Mouse (Mus musculus): Measurements from ENCODE around the gene Map3k14.
A peak's percentile ranks its signal among the peaks of the same experiment; 100 is the strongest.
"Not testable (repeated sequence)": the region's sequence is repeated elsewhere in the genome, so short reads cannot be mapped to it uniquely, and the experiment has no call there.

The Map3k14 gene

DNA sequence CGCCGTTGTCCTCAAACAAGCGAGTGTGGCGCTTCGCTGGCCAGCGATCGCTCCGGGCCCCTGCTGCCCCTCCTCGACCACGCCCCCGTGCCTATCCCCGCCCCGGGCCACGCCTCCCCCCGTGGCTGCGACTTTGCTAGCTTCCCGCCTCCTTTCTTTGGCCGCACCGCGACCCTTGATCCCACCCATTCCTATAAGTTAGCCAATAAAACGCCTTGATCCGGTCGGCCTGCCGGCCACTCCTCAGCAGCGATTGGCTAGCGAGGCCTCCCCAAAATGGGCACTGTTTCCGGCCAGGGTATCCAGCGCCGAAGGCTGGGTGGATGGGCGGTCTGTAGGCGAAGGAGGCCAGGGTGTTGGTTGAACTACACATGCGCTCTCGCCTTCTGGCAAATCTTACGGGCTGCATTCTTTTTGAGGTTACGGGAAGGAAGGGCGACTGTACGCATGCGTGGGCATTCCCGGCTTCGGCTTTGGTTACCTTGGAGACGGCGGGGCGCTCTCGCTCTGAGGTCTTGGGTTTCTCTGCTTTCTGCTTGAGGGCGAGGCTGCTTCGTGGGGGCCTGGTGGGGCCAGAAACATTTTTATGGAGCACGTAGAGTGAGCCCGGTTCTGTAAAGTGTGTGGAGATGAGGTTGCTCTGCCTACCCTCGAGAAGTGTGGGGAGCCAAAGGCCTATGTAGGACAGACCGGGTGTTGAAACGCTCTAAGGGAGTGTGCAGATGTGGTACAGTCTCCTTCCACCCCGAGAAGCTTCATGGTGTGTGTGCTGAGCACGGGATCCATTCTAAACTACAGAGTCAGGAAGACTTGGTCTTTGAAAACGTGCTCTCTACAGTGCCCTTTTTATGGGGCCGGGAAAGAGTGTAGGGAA is at the start of gene Map3k14:
TSS of gene Map3k14 (minus strand) at position 127 of the 874 bp plus-strand sequence.
- DNase-seq (ENCODE audit: low spot score) = peak; percentile 98

DNA sequence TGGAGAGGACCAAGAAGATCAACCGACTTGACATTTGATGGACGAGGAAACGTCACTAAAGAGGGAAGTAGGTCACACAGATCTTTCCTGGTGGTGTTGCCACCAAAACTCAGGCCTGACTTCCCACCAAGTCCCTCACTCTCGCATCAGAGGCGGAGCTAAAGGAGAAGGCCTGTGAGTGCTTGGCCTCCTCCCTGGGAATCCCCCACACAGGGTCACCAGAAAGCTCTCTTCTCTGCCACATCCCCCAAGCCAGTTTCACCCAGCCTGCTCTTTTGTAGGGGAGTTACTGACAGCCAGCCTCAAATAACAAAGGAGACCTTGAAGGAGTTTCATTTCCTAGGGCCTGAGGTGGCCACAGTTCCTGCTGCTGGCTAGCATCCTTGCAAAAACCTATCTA is 48.1 kb upstream of the Map3k14 start:
- DNase-seq (ENCODE audit: low spot score) = no peak

DNA sequence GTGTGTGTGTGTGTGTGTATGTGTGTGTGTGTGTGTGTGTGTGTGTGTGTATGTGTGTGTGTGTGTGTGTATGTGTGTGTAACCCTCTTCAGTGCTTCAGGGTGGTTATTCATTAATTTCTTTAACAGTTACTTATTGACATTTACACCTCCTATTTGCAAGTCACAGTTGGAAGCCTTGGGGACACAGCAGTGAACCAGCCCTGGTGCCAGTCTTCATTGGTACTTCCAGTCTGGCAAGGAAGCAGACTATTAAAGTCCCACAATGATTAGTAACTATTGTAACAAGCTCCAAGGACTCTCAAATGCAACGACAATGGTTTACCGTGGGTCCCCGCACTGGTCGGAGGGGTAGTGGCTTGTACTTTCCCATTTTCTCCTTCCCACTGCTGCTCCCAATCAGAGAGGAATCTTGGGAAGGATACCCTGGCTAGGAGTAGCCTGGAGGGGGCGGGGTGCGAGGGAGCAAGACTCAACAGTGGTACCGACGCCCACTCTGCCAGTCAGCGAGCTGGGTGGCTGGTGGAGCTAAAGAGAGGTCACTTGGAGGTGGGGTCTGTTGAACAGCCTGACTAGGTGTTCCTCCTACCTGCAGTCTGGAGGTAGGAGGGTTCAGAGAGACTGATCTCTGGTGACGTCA is 47.6 kb upstream of the Map3k14 start:
- DNase-seq (ENCODE audit: low spot score) = no peak

DNA sequence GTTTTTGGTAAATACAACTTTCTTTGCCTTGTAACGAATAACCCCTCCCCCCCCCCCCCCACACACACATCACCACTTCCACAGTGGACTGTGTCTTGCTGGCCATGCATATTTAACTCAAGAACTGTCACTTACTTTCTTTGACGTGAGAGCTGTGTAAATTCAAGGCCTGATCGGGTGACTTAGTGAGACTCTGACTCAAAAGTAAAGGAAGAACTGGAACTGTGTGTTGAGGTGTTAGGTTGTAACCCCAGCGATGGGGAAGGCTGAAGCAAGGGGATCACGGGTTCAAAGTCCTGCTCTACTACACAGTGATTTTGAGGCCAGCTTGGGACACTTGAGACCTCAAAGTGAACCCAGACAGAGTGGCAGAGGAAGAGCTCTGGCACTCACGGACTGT is 46.3 kb upstream of the Map3k14 start:
- no peak for DNase-seq (ENCODE audit: low spot score)

DNA sequence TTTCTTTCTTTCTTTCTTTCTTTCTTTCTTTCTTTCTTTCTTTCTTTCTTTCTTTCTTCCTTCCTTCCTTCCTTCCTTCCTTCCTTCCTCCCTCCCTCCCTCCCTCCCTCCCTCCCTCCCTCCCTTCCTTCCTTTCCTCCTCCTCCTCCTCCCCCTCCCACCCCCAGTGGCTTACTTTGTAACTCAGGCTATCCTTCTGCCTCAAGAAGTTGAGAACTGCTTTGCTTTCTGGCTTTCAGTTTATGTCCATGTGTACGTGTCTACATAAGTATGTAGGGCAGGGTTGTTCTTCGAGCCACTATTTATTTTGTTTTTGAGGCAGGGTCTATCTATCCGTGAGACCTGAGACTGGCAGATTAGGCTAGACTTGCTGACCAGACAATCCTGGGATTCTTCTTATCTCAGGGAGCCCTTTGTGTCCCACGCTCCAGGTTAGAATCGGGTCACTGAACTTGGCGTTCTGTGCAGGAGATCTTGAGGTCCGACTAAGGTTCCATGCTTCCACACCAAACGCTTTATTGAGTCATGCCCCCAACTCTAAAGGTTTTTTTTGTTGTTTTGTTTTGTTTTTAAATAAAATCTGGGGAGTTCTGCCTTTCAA is 45.5 kb upstream of the Map3k14 start:
- DNase-seq (ENCODE audit: low spot score) = no peak

DNA sequence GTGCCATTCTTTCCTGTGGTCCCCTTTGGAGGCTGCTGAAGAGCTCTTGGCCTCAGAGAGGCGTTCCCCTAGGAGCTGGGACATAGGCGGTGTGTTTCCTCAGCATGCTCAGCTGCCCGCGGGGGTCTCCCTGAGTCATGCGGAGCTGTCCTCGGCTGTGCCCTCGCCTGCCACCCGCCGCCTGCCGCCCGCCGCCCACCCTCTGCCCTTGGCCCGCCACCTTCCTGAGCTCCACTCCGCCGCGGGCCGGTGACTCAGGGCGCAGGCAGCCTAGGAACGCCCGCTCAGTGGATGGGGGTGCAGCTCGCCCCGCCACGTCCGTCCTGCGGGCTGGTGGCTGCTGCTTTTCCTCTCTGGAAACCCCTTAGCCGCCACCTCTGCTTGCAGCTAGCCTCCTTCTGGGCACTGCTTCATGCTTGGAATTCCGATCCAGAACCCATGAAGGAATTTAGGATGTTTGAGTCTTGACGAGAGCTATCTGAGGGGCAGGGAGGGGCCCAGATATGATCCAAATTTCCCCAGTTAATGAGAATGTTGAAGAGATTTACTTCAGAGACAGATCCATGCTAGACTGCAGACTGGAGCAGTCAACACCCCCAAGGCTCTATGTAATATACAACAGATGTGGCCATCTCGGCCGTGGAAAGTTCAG is 44.8 kb upstream of the Map3k14 start:
- peak; percentile 64 for DNase-seq (ENCODE audit: low spot score)

DNA sequence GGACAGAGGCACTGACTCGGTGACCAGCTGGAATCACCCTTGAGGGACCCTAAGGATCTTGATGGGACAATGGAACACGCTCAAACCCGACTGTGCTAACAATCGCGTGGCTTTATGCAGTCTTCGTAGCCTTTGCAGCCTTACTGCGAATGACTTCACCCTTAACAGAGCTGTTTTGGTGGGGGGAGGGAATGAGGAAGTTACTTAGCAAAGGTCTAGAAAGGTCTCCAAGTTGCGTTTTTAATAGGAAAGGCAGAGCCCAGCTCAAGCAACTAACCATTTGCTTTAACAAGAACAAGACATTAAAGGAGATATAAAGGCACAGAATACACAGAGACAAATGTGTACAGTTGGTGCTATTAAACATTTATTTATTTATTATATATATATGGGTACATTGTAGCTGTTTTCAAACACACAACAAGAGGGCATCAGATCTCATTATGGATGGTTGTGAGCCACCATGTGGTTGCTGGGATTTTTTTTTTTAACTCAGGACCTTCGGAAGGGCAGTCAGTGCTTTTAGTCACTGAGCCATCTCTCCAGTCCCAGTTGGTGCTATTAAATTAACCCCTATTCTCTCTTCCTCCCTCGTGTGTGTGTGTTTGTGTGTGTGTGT is 42.8 kb upstream of the Map3k14 start:
- no peak for DNase-seq (ENCODE audit: low spot score)

DNA sequence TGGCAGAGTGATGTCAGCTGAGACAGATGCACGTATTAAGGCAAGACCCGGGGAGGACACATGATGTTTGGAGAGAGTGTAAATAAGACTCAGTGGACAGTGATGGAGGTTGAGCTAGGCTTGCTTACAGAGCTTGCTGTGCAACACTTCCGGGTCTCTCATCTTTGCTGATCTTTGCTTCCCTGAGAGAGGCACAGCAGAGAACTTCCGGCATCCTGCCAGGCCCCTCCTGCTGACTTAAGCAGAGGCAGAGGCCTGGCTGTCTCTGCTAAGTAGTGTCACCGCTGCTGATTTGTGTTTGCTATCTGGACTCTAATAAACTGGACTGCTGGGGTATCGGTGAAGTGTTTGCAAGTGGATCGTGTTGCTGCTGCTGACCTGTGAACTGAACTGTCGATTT is 40.6 kb upstream of the Map3k14 start:
- no peak for DNase-seq (ENCODE audit: low spot score)

DNA sequence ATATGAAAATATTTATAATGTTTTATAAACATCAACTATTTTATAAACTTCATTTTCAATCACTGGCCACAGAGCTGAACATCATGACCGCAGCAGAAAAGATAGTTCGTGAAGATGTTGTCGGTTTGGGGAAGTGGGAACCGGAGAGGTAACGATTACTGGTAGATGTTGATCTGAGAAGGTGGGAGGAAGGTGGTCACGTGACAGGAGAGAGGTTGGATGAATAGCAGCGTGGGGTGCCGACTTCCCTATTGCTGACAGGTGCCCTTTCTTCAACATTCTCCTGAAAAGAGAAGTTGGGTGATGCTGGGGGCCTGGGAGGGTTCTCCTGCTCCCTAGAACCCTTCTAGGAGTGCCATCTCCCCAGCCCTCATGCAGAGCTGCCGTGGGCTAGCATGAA is 37.3 kb upstream of the Map3k14 start:
- no peak for DNase-seq (ENCODE audit: low spot score)

DNA sequence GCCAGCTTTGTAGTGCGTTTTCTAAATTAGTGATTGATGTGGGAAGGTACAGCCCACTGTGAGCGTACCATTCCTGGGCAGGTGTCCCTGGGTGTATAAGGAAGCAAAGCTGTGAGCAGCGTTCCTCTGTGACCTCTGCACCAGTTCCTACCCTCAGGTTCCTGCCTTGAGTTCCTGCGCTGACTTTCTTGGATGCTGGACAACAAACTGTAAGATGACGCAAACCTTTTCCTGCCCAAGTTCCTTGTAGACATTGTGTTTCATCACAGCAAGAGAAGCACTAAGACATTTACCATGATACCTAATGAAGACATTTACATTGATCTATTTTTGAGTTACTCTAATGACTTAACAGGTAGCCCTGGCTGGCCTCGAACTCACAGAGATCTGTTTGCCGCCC is 27.5 kb upstream of the Map3k14 start:
- DNase-seq (ENCODE audit: low spot score) = no peak

DNA sequence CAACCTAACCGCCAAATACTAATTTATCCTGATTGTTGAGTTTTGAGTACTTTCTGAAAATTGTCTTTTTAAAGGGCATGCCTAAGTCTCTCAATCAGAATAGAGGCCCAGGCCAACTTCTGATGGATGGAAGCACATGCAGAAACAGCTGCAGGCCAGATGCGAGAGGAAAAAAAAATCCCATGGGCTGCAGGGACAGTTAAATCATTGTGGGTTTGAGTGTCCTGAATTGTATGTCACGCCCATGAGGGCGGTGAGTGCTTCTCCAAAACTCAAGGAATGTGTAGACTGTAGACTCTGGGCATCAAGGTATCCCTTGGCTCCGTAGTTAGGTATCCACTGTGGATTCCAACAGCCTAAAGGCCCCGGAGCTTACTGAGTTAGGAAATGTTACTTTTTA is 26.8 kb upstream of the Map3k14 start:
- no peak for DNase-seq (ENCODE audit: low spot score)

DNA sequence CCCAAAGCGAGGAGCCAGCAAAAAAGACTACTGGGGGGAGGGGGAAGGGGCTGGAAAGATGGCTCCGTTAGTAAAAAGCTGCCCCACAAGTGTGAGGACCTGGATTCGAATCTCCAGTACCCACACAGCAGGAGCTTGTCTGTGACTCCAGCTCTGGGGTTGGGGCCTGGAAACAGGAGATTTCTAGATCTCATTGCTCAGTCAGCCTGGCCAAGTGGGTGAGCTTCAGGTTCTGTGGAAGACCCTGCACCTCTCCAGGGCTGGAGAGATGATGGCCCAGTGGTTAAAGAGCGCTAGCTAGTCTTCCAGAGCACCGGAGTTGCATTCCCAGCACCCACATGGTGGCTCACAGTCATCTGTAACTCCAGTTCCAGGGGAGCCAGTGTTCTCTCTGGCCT is 25.6 kb upstream of the Map3k14 start:
- DNase-seq (ENCODE audit: low spot score) = no peak

DNA sequence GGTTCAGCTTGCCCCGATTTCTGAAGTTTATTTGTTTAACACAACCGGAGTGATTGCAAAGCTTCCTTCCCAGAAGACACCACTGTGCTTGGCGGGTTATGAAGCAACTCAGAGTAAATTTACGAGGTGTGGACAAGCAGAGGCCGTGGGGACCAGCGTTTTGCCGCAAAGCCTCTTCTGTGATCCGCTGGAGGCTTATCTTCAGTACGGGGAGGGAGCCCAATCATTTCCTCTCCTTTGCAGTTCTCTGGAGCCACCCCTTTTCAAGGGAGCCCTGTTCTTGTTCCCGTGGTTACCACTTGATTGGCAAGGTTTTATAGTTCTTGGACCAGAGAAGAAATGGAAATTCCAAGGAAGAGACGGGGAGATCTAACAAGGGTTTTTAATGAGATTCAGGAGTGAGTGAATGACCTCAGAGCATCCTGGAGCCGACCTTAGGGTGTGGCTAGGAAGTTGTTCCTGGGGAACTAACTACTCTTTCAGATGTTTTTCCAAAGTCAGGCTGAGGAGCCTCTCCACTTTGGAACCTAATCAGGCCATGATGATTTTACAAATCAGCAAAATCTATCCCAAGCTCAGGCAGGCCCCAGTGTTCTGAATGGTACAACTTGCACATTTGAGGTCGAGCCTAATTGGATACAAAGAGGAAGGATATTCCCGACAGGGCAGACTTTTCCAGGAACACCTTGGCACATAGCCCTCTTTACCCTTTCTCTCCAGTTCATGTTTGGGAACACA is 25.0 kb upstream of the Map3k14 start:
- DNase-seq (ENCODE audit: low spot score) = peak; percentile 18

DNA sequence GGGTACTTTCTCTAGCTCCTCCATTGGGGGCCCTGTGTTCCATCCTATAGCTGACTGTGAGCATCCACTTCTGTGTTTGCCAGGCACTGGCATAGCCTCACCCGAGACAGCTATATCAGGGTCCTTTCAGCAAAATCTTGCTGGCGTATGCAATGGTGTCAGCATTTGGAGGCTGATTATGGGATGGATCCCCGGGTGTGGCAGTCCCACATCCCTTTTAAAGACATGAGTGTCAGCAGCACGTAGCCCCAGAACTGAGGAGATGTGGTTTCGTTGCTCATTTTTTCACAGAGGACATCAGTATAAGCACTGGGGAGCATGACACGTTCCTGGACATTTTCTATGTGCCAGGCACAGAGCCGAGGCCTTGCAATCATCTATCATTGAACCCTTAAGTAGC is 23.6 kb upstream of the Map3k14 start:
- DNase-seq (ENCODE audit: low spot score) = not testable (repeated sequence)

DNA sequence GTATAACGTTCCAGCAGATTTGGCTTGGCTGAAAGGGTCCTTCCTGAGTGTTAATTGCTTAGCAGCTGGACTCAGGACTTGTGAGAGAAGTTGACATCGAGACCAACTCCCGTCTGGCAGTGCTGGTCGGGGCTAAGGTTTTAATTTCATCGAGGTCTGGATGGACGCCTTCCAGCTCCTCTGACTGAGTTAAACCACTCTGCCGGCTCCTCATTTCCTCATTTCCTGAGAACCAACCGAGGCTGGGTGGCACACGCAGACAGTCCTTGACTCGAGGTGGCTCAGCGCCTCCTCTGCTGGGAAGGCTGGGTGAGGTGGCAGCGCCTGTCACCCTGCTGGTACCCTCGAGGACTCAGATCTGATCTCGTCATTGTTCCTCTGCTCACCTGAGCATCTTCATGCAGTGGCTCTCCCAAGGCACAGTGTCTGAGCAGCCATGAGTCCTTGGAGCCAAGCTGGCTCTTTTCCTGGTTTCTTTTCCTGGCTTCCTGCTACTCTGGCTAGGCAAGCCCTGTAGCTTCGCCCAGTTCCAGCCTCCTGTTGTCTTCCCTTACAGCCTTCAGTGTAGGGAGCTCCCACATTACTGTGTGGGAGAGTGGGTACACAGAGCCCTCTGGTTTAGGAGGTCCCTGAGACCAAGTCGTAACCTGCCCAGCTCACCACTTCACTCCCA is 21.2 kb upstream of the Map3k14 start:
- DNase-seq (ENCODE audit: low spot score) = no peak

DNA sequence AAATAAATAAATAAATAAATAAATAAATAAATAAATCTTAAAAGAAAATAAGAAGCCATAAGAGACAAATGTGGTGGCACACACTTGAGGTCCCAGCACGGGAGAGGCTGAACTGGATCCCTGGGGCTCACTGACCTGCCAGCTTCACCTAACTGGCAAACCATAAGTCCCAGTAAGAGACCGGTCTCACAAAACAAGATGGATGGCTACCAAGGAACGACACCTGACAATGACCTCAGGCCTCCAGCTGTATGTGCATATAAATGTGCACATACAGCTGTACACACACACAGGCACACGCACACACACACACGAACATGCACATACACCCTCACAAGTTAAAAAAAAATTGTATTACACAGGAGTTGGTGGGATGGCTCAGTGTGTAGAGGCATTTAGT is 19.6 kb upstream of the Map3k14 start:
- DNase-seq (ENCODE audit: low spot score) = no peak

DNA sequence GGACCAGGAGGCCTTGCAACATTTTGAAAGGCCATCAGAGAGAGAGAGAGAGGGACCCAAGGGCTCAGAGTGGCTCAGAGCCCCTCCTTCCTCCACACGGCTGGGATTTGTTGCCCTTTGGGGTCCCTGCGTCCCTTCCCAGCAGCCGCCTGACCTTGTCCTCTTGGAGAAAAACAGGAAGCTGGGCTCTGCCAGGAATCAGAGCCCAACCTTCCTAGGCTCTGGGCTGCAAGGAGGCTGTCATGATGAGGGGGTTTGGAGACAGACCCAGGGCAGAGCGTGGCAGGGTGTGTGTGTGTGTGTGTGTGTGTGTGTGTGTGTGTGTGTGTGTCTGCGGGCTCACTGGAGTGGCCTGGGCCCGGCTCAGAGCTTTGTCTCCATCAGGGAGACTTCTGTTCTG is 18.7 kb upstream of the Map3k14 start:
- DNase-seq (ENCODE audit: low spot score) = no peak

DNA sequence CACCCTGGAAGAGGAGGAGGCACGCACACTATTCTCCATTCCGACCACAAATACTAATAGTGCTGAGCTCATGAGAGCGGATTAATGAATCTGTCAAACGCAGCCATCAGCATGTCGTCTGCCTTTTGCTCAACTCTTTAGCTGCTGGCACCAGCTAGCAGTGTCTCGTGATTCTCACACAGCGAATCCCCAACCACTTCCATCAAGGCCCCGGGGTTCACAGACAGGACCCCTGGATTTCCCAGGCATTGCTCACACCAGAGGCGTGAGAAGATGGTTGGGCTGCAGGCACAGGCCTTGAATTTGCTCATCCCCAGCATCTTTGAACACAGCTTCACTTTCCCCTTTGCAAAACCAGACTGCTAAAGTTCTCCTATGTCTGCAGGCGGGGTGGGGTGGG is 18.0 kb upstream of the Map3k14 start:
- DNase-seq (ENCODE audit: low spot score) = no peak

DNA sequence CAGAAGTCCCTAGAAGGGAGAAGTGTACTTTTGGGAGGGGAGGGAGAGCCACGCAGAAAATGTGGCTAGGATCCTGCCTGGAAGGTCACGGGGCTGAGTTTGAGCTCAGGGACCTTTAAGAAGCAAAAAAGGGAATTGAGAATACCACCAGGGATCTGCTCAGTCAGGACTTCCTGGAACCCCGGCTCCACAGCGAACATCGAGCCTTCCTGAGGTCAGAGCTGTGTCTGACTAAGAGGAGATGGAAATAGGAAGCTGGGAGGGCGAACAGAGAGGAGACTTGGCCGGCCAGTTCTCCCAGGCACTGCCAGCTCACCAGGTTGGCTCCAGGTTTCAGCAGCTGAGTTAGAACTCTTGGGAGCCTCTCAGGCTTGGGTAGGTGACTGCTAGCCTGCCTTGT is 14.5 kb upstream of the Map3k14 start:
- DNase-seq (ENCODE audit: low spot score) = no peak

DNA sequence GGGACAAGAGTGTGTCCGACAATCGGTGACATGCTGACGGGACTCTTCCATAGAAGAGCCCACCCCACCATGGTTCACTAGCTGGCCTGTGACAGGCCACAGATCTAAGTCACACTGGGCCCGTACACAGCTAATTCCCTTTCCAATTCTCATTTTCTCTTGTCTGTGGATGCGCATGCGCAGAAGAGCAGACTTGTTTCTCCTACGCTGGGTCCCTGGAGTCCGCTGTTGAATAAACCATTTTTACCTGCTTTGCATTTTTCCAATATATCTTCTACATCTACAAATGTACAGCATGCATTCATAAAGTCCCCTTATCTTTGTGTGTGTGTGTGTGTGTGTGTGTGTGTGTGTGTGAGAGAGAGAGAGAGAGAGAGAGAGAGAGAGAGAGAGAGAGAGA is 9.2 kb upstream of the Map3k14 start:
- no peak for DNase-seq (ENCODE audit: low spot score)

DNA sequence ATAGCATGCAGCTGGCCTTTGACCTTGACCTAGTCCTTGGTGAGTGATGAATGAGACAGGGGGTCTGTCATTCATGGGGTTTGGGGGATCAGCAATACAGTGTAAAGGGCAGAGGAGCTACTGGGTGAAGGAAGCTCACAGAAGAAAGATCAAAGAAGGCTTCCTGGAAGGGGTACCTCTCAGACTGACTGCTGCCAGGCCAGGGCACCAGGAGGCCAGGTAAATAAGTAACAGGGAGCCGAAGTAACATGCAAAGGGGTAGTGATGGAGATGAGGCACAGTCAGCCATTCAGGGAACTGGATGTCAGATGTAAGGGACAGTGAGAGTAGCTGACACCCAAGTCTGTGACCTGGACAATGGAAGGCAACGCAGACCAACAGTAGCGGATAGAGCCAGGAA is 5.6 kb upstream of the Map3k14 start:
- DNase-seq (ENCODE audit: low spot score) = no peak
